Mouse (Mus musculus) limb, embryonic 15.5 days (tissue): ENCODE measurements around the gene Ddx54. TPM values are rescaled to one million over a fixed set of nuclear protein-coding genes. Genes with fewer than 3 reads are reported as not detected.

Source experiments
- ATAC-seq: fragments of 200-750 bp; cut with Nextera tagmentation; 2 replicates; pipeline ENCODE4 v1.8.0; 2017; ENCODE audit warnings: low read depth, moderate TSS enrichment; ENCODE audit not compliant: insufficient number of reproducible peaks, low FRiP score, low TSS enrichment
- H3K27ac ChIP-seq: fragments of 300-500 bp; sonication (generic); 2 replicates; pipeline ENCODE4 v1.5.1; 2015; ENCODE audit warnings: moderate library complexity, mild to moderate bottlenecking, inconsistent platforms
- H3K27me3 ChIP-seq: fragments of 300-500 bp; sonication (generic); 2 replicates; pipeline ENCODE4 v1.6.1; 2015; ENCODE audit warnings: inconsistent platforms
- H3K36me3 ChIP-seq: fragments of 300-500 bp; sonication (generic); 2 replicates; pipeline ENCODE4 v1.6.1; 2015; ENCODE audit warnings: inconsistent platforms
- H3K4me1 ChIP-seq: fragments of 300-500 bp; sonication (generic); 2 replicates; pipeline ENCODE4 v1.6.1; 2015; ENCODE audit warnings: inconsistent platforms
- H3K4me2 ChIP-seq: fragments of 300-500 bp; sonication (generic); 2 replicates; pipeline ENCODE4 v1.6.1; 2015; ENCODE audit warnings: mild to moderate bottlenecking, inconsistent platforms
- H3K4me3 ChIP-seq: fragments of 300-500 bp; sonication (generic); 2 replicates; pipeline ENCODE4 v1.5.1; 2015; ENCODE audit warnings: mild to moderate bottlenecking, inconsistent platforms
- H3K9ac ChIP-seq: fragments of 300-500 bp; sonication (generic); 2 replicates; pipeline ENCODE4 v1.6.1; 2015; ENCODE audit warnings: inconsistent platforms
- H3K9me3 ChIP-seq: fragments of 300-500 bp; sonication (generic); 2 replicates; pipeline ENCODE4 v1.6.1; 2016; ENCODE audit warnings: inconsistent platforms
- WGBS: fragments of 180-500 bp; shearing (Covaris S2); methylation state at CpG from one replicate; pipeline ENCODE4 v1.1.7; 2015; 5-methylcytosine and 5-hydroxymethylcytosine counted together
- polyA plus RNA-seq: library from polyadenylated mRNA; unstranded; fragments of >200 nt; fragmentation: Nextera tagmentation; extraction: Ambion mirVana; gene quantifications from 2 replicates; pipeline ENCODE4 v1.2.1, GENCODE M21; 2015

Ddx54 gene
- polyA plus RNA-seq, 1 experiment from 2014 or later: 39.4 TPM

- peak overlapping the region; percentile 52 for H3K27ac ChIP-seq
- H3K4me1 ChIP-seq: peaks cover 72% of the 10 kb centered on the region
- H3K27me3 ChIP-seq: no peaks in the 10 kb centered on the region
- 0 out of 2 replicates have a peak, but pooled peaks cover 2% of the 10 kb centered on the region for H3K36me3 ChIP-seq
- 70% methylated on average over 11 of the region's 11 CpGs for WGBS
- no peak overlapping the region for H3K9ac ChIP-seq
- H3K9me3 ChIP-seq: no peaks in the 10 kb centered on the region
- no peak for ATAC-seq
- H3K4me3 ChIP-seq: no peak overlapping the region
- H3K4me2 ChIP-seq: no peak overlapping the region
These were observed 42.1 kb upstream of the Ddx54 start for GRCm38 (mm10) chr5:120570289-120570897.

DNA sequence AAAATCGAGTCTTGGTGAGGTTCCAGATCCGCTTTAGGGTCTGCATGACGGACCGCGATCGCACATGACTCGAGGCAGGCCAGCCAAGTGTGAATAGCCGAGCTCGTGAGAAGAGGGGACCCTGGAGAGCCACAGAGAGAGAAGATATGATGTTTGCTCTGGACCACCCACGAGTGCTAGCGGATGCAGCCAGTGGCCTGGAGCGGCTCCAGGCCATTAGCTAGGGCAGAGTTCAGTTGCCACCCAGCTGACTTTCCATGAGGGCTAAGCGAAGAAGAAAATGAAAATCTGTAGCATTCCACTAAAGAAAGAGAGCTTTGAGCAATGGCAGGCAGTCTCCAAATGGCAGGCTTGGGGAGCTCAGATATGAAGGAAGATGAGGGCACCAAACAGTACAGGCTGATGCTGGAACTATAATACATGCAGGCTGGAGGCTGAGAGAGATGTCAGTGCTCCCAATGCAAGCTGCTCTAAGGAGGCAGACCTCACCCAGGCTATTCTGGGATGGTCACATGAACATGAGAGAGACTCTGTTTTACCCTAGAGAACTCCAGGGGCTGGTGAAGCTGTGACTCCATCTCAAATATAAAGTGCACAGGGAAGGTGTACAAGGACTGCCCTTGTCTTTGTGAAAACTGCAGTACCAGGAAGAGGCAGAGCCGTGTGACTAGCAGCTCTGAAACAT lies 41.3 kb upstream of the Ddx54 start:
- Histone ChIP-seq H3K36me3 (0 out of 2 replicates have a peak, but pooled peaks cover 2% of the 10 kb centered on the region), H3K9me3 (no peaks in the 10 kb centered on the region), H3K9ac (no peak overlapping the region), H3K4me2 (no peak overlapping the region), H3K4me1 (peaks cover 64% of the 10 kb centered on the region), H3K27ac (peak overlapping the region; percentile 52), H3K27me3 (no peaks in the 10 kb centered on the region), H3K4me3 (no peak overlapping the region)
- WGBS: 34% methylated on average over 14 of the region's 14 CpGs
- peak; percentile 36; the same call in 1 of the 2 replicates for ATAC-seq

- 65% methylated on average over 10 of the region's 10 CpGs for WGBS
- Histone ChIP-seq H3K9ac (no peak overlapping the region), H3K27me3 (no peaks in the 10 kb centered on the region), H3K4me3 (no peak overlapping the region), H3K4me2 (no peak overlapping the region), H3K36me3 (0 out of 2 replicates have a peak, but pooled peaks cover 2% of the 10 kb centered on the region), H3K9me3 (no peaks in the 10 kb centered on the region), H3K4me1 (peaks cover 61% of the 10 kb centered on the region), H3K27ac (no peak overlapping the region)
- no peak for ATAC-seq
These were observed 38.0 kb upstream of the Ddx54 start for GRCm38 (mm10) chr5:120574469-120575063.

DNA sequence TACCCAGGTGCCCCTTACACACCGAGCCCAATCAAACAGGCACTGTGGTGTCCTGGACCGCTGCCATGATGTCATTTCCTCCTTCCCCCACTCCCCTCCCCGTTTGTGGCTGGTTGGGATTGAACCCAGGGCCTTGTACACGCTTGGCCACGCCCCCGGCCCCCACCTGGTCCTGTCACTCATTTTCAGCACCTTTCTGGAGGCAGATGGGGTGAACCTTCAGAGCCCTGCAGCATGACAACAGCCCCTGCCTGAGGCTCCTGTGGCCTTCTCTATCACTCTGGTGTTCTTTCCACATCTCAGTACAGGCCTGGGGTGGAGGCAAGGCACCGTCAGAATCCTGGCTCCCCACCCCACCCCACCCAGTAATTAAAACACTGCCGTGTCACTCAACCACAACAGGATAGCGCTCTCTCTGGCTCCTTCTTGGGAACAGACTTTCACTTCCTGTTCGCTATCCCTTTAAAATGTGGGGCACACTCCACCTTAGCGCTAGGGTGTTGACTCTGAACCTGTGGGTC lies 35.7 kb upstream of the Ddx54 start:
- Histone ChIP-seq H3K4me3 (no peak overlapping the region), H3K27ac (no peak overlapping the region), H3K36me3 (0 out of 2 replicates have a peak, but pooled peaks cover 8% of the 10 kb centered on the region), H3K27me3 (no peaks in the 10 kb centered on the region), H3K9me3 (no peaks in the 10 kb centered on the region), H3K9ac (no peak overlapping the region), H3K4me1 (peaks cover 49% of the 10 kb centered on the region), H3K4me2 (no peak overlapping the region)
- WGBS: 54% methylated on average over 11 of the region's 11 CpGs
- ATAC-seq: no peak

- Histone ChIP-seq H3K4me1 (peaks cover 46% of the 10 kb centered on the region), H3K27ac (peak overlapping the region; percentile 79), H3K4me3 (no peak overlapping the region), H3K27me3 (no peaks in the 10 kb centered on the region), H3K4me2 (no peak overlapping the region), H3K36me3 (peaks cover 11% of the 10 kb centered on the region), H3K9ac (no peak overlapping the region), H3K9me3 (no peaks in the 10 kb centered on the region)
- ATAC-seq: no peak
- WGBS: 32% methylated on average over 10 of the region's 10 CpGs
These were observed 34.6 kb upstream of the Ddx54 start for GRCm38 (mm10) chr5:120577935-120578441.

DNA sequence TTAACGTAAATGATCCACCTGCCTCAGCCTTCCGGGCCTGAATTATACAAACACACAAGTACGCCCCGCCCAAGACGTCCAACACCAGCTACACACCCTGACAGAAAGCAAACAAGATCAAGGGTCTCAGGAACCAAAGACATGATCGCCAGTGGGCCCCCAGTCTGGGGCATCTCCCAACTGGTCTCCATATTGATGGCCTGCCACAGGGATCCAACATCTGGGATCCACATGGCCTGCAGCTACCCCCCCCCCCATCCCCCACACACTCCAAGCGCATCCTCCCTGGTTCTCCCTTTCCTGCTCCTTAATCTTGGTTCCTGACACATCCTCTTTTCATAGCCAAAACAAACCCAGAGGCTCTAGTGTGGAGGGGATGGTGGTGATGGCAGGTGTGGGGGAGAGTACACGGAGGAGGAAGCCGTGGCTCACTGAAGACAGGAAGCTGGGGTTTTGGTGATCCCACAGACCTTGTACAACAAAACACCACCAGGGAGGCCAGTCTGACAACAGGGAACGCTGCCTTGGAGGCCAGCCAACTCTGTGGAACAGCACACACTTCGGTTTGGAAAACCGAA lies 33.9 kb upstream of the Ddx54 start:
- H3K36me3 ChIP-seq: peaks cover 17% of the 10 kb centered on the region
- no peaks in the 10 kb centered on the region for H3K9me3 ChIP-seq
- peaks cover 46% of the 10 kb centered on the region for H3K4me1 ChIP-seq
- H3K9ac ChIP-seq: no peak overlapping the region
- H3K27me3 ChIP-seq: no peaks in the 10 kb centered on the region
- WGBS: 20% methylated on average over 12 of the region's 12 CpGs
- peak overlapping the region; percentile 79 for H3K27ac ChIP-seq
- no peak for ATAC-seq
- H3K4me2 ChIP-seq: peak overlapping the region; percentile 27; the same call in 1 of the 2 replicates
- H3K4me3 ChIP-seq: no peak overlapping the region

DNA sequence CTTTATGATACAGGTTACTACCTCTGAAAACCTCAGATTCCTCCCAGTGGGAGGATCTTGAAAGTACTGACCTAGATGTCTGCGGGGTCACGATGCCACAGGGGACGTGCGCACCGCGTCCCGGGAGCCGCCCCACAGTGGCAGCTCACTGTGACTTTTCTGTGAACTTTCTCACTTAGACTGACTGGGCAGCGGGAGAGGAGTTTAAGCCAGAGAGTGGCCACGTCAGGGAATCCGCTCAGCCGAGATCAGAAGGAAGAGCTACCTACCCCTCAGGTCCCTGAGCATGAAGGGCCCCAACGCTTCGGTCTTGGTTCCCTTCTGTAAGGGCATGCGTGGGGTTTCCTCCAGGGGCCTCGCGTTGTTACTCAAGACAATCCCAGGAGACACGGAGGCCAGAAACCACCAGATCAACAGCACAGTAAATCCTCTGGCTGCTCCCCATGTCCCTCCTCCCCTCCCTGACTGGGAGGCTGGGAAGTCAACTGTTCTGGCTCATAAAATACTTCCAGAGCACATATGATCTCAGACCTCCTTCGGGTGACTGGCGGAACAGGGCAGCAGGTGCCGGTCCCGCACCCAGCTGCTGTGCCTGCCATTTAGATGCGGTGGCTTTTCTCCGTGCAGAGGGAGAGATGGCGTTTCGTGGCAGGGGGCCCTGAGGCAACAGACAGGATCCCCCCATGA lies 33.2 kb upstream of the Ddx54 start:
- peak overlapping the region; percentile 79 for H3K27ac ChIP-seq
- H3K4me3 ChIP-seq: no peak overlapping the region
- WGBS: 18% methylated on average over 26 of the region's 26 CpGs
- H3K9ac ChIP-seq: no peak overlapping the region
- H3K4me2 ChIP-seq: peak overlapping the region; percentile 27
- ATAC-seq: peak; percentile 56; the same call in 1 of the 2 replicates
- H3K9me3 ChIP-seq: no peaks in the 10 kb centered on the region
- H3K27me3 ChIP-seq: no peaks in the 10 kb centered on the region
- peaks cover 46% of the 10 kb centered on the region for H3K4me1 ChIP-seq
- peaks cover 21% of the 10 kb centered on the region for H3K36me3 ChIP-seq

DNA sequence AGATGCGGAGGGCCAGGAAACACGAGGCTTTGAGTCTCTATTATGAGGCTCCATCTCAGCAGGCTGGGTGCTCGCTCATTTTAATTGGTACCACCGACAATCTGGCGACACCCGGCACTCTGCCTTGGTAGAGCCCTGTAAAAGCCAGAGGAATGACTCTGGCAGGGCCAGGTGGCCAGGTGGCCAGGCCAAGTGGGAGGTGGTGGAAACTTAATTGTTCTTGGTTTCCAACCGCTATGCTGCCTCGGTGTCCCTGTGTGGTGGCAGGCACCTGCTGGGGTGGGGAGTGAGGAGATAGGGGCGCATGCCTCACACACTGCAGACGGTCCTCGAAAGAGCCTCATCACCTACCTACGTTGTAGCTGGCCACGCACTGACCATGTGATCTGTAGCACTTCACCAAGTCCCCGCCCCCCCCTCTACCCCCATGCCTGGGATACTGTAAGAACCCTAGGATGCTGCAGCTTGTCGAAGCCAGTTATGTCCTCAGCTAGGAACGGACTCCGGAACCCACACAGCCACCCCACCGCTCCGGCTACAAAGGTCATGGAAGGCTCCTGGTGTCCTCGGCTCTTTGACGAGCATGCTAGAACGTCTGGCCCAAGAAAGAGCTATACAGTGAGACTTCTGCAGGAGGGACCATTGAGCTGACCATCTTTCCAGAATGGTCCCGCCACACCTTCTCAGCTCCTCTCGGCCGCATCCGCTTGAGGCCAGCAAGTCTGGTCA lies 32.5 kb upstream of the Ddx54 start:
- Histone ChIP-seq H3K27ac (peak overlapping the region; percentile 79; the same call in 1 of the 2 replicates), H3K4me1 (peaks cover 52% of the 10 kb centered on the region), H3K4me3 (no peak overlapping the region), H3K36me3 (peaks cover 28% of the 10 kb centered on the region), H3K27me3 (no peaks in the 10 kb centered on the region), H3K4me2 (peak overlapping the region; percentile 27; the same call in 1 of the 2 replicates), H3K9ac (no peak overlapping the region), H3K9me3 (no peaks in the 10 kb centered on the region)
- ATAC-seq: no peak
- WGBS: 69% methylated on average over 26 of the region's 26 CpGs

DNA sequence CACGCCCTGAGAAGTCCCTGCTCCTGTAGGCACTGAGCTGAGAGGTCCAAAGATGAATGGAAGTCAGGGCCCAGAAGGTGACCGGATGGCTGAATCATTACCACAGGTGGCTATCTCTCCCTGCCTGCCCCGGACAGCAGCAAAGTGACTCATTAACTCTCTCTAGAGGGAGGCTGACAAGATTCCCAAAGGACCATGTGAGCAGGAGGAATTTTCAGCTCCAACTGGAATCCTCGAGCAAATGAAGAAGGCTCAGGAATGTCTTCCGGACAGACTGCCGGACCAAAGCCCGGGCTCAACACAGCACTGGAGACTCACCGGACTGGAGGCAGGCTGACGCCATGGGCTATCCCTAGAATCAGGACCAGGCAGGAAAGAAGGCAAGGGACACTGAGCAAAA lies 30.5 kb upstream of the Ddx54 start:
- Histone ChIP-seq H3K9me3 (no peaks in the 10 kb centered on the region), H3K9ac (no peak overlapping the region), H3K4me2 (no peak overlapping the region), H3K27ac (no peak overlapping the region), H3K4me1 (peaks cover 57% of the 10 kb centered on the region), H3K27me3 (no peaks in the 10 kb centered on the region), H3K36me3 (peaks cover 29% of the 10 kb centered on the region), H3K4me3 (no peak overlapping the region)
- 83% methylated on average over 9 of the region's 9 CpGs for WGBS
- ATAC-seq: no peak

DNA sequence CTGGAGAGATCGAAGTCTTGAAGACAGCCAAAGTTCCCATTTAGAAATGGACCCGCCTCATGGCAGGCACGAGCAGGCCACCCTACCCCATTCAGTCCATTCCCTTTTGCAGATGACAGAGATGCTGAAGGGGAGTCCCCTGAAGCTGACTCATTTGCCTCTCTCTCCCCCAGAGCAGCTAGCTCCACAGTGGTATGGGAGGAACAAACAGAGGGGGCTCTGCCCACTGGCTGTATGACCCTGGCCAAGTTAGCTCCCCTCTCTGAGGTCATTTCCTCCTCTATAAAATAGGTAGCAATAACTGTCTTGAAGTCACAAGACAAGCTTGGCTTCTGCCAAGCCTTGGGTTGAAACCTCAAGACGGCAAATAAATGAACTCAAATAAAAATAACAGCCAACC lies 29.0 kb upstream of the Ddx54 start:
- H3K9me3 ChIP-seq: no peaks in the 10 kb centered on the region
- peaks cover 54% of the 10 kb centered on the region for H3K4me1 ChIP-seq
- 73% methylated on average over 4 of the region's 4 CpGs for WGBS
- no peak overlapping the region for H3K4me2 ChIP-seq
- no peaks in the 10 kb centered on the region for H3K27me3 ChIP-seq
- no peak for ATAC-seq
- H3K9ac ChIP-seq: no peak overlapping the region
- H3K27ac ChIP-seq: no peak overlapping the region
- H3K4me3 ChIP-seq: no peak overlapping the region
- H3K36me3 ChIP-seq: peaks cover 29% of the 10 kb centered on the region

DNA sequence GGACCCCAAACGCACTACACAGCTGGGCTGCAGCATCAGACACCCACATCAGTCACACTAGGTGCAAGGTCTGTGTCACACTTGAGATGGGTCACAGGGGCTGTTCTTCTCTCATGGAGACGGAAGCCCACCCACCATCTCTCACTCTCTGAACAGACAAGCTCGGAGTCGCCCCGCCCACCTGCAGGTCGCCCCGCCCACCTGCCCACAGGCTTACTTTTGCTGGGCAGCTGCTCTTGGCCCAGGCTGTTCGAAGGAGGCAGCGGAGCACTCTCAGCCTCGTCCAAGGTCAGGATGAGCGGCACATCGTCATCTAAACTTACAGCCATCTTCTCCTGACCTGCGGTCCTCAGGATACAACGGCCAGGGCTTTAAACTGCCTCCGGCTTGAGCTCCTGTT lies 27.6 kb upstream of the Ddx54 start:
- H3K9ac ChIP-seq: no peak overlapping the region
- 47% methylated on average over 15 of the region's 15 CpGs for WGBS
- peaks cover 29% of the 10 kb centered on the region for H3K36me3 ChIP-seq
- H3K4me2 ChIP-seq: no peak overlapping the region
- H3K27me3 ChIP-seq: no peaks in the 10 kb centered on the region
- no peak overlapping the region for H3K27ac ChIP-seq
- no peak for ATAC-seq
- H3K4me1 ChIP-seq: peaks cover 44% of the 10 kb centered on the region
- H3K4me3 ChIP-seq: no peak overlapping the region
- no peaks in the 10 kb centered on the region for H3K9me3 ChIP-seq
